Mouse (Mus musculus) hindbrain, postnatal 0 days (tissue): ENCODE results near the gene Fbxo3. TPM values are rescaled to one million over a fixed set of nuclear protein-coding genes. Genes with fewer than 3 reads are reported as not detected.
"Not testable (repeated sequence)": the region's sequence is repeated elsewhere in the genome, so short reads cannot be mapped to it uniquely, and the experiment has no call there.

Experiments
- ATAC-seq: fragments of 200-750 bp; cut with Nextera tagmentation; 2 replicates; pipeline ENCODE4 v1.8.0; 2017; ENCODE audit warnings: mild to moderate bottlenecking, moderate TSS enrichment, moderate library complexity
- DNase-seq: peaks from one replicate; pipeline ENCODE4 v3.0.0-alpha.2; 2015; ENCODE audit warnings: low spot score
- H3K27ac ChIP-seq: fragments of 300-500 bp; sonication (generic); 2 replicates; pipeline ENCODE4 v1.5.1; 2014; ENCODE audit warnings: mild to moderate bottlenecking
- H3K27me3 ChIP-seq: fragments of 300-500 bp; sonication (generic); 2 replicates; pipeline ENCODE4 v1.6.1; 2014; ENCODE audit warnings: low read length, mixed read lengths; ENCODE audit not compliant: insufficient read depth
- H3K36me3 ChIP-seq: fragments of 300-500 bp; sonication (generic); 2 replicates; pipeline ENCODE4 v1.6.1; 2014; ENCODE audit warnings: low read length, mixed read lengths; ENCODE audit not compliant: insufficient read depth
- H3K4me1 ChIP-seq: fragments of 300-500 bp; sonication (generic); 2 replicates; pipeline ENCODE4 v1.6.1; 2014; ENCODE audit warnings: antibody characterized with exemption, low read length, mixed read lengths; ENCODE audit not compliant: insufficient read depth
- H3K4me2 ChIP-seq: fragments of 300-500 bp; sonication (generic); 2 replicates; pipeline ENCODE4 v1.6.1; 2014; ENCODE audit warnings: low read depth, mild to moderate bottlenecking, low read length, moderate library complexity, mixed read lengths
- H3K4me3 ChIP-seq: fragments of 300-500 bp; sonication (generic); 2 replicates; pipeline ENCODE4 v1.5.1; 2014; ENCODE audit warnings: low read length
- H3K9ac ChIP-seq: fragments of 300-500 bp; sonication (generic); replicated peaks from 2 replicates; pipeline ENCODE4 v1.6.1; 2014; ENCODE audit warnings: mild to moderate bottlenecking, low read length, moderate library complexity, mixed read lengths
- H3K9me3 ChIP-seq: fragments of 300-500 bp; sonication (generic); 2 replicates; pipeline ENCODE4 v1.6.1; 2016; ENCODE audit warnings: low read length, mixed read lengths
- CTCF ChIP-seq: IDR thresholded peaks from 2 replicates; pipeline ENCODE4 v1.5.1; 2016; ENCODE audit warnings: antibody characterized with exemption, control low read depth, low read depth
- whole genome bisulfite sequencing: fragments of 180-500 bp; shearing (Covaris S2); extraction: QIAGEN DNeasy Blood & Tissue Kit; methylation state at CpG from one replicate; pipeline ENCODE4 v1.1.7; 2014; 5-methylcytosine and 5-hydroxymethylcytosine counted together
- polyA plus RNA-seq: library from polyadenylated mRNA; unstranded; fragments of >200 nt; fragmentation: Nextera tagmentation; extraction: Ambion mirVana; gene quantifications from 2 replicates; pipeline ENCODE4 v1.2.1, GENCODE M21; 2015
- total RNA-seq: library from RNA; depleted of rRNA; stranded (reverse); fragments of >200 nt; gene quantifications from 2 replicates; pipeline ENCODE4 v1.2.3, GENCODE M21; 2014; rRNA removed

Gene Fbxo3
- total and polyA plus RNA-seq, 2 experiments from 2014 or later: 65.1 to 70.6 TPM

- DNase-seq (no peak), ATAC-seq (no peak)
- Histone ChIP-seq H3K4me3 (no peak overlapping the region), H3K9ac (no peak overlapping the region), H3K36me3 (no peaks in the 10 kb centered on the region), H3K4me2 (no peak overlapping the region), H3K4me1 (no peaks in the 10 kb centered on the region), H3K27ac (no peak overlapping the region), H3K27me3 (no peaks in the 10 kb centered on the region), H3K9me3 (no peaks in the 10 kb centered on the region)
- 94% methylated on average over 6 of the region's 6 CpGs for WGBS
- TF ChIP-seq CTCF: no peak
Observed at GRCm38 (mm10) chr2:104104800-104105199, 77.3 kb downstream of the Fbxo3 start.

- WGBS: 93% methylated on average over 2 of the region's 2 CpGs
- not testable (repeated sequence) for H3K4me3 ChIP-seq, H3K27me3 ChIP-seq, ATAC-seq, H3K27ac ChIP-seq, H3K36me3 ChIP-seq, H3K9me3 ChIP-seq, DNase-seq, H3K4me1 ChIP-seq, H3K9ac ChIP-seq, H3K4me2 ChIP-seq
Observed at GRCm38 (mm10) chr2:104109021-104109420, 81.5 kb downstream of the Fbxo3 start.

- ATAC-seq: no peak
- H3K4me1 ChIP-seq: no peaks in the 10 kb centered on the region
- H3K9me3 ChIP-seq: no peaks in the 10 kb centered on the region
- H3K27me3 ChIP-seq: no peaks in the 10 kb centered on the region
- TF ChIP-seq CTCF: no peak
- no peak overlapping the region for H3K4me3 ChIP-seq
- H3K27ac ChIP-seq: no peak overlapping the region
- no peak overlapping the region for H3K4me2 ChIP-seq
- 73% methylated on average over 2 of the region's 2 CpGs for WGBS
- no peak for DNase-seq
- no peaks in the 10 kb centered on the region for H3K36me3 ChIP-seq
- no peak overlapping the region for H3K9ac ChIP-seq
Observed at GRCm38 (mm10) chr2:104109528-104109927, 82.0 kb downstream of the Fbxo3 start.

- H3K4me3 ChIP-seq: no peak overlapping the region
- no peak overlapping the region for H3K4me2 ChIP-seq
- H3K27me3 ChIP-seq: no peaks in the 10 kb centered on the region
- WGBS: 91% methylated on average over 4 of the region's 4 CpGs
- TF ChIP-seq CTCF: no peak
- H3K9ac ChIP-seq: no peak overlapping the region
- no peak for DNase-seq
- H3K4me1 ChIP-seq: no peaks in the 10 kb centered on the region
- ATAC-seq: no peak
- no peaks in the 10 kb centered on the region for H3K36me3 ChIP-seq
- H3K9me3 ChIP-seq: no peaks in the 10 kb centered on the region
- no peak overlapping the region for H3K27ac ChIP-seq
Observed at GRCm38 (mm10) chr2:104110031-104110430, 82.5 kb downstream of the Fbxo3 start.

- H3K4me2 ChIP-seq, DNase-seq, H3K27ac ChIP-seq, H3K27me3 ChIP-seq, H3K9ac ChIP-seq, H3K4me1 ChIP-seq, H3K36me3 ChIP-seq, H3K9me3 ChIP-seq, ATAC-seq, H3K4me3 ChIP-seq: not testable (repeated sequence)
- no CpG with 5 or more reads among the region's 1 CpGs for whole genome bisulfite sequencing
Observed at GRCm38 (mm10) chr2:104111170-104111797, 83.8 kb downstream of the Fbxo3 start.

Other genes starting within 250 kb of the Fbxo3 start
- 254 and 296 TPM in 2 replicates for gene Caprin1, start 230.1 kb upstream of the Fbxo3 start, total RNA-seq
- 208 and 210 TPM in 2 replicates for gene Caprin1, start 230.1 kb upstream of the Fbxo3 start, polyA plus RNA-seq
- gene Lmo2, start 69.7 kb upstream of the Fbxo3 start, total RNA-seq: 25.7 and 28.0 TPM in 2 replicates
- gene Lmo2, start 69.7 kb upstream of the Fbxo3 start, polyA plus RNA-seq: 31.2 TPM in 2 replicates
- not detected in 2 replicates for gene 4931422A03Rik, start 640 bp downstream of the Fbxo3 start, total RNA-seq
- gene 4931422A03Rik, start 640 bp downstream of the Fbxo3 start, polyA plus RNA-seq: 1.9 and 2.5 TPM in 2 replicates
- gene Gm10912, start 38.1 kb downstream of the Fbxo3 start, total RNA-seq: not detected in 2 replicates
- gene Gm10912, start 38.1 kb downstream of the Fbxo3 start, polyA plus RNA-seq: not detected in 2 replicates
- not detected in 2 replicates for gene Gm10799, start 40.8 kb downstream of the Fbxo3 start, total RNA-seq
- not detected in 2 replicates for gene Gm10799, start 40.8 kb downstream of the Fbxo3 start, polyA plus RNA-seq
- not detected in 2 replicates for gene Cd59b, start 42.1 kb downstream of the Fbxo3 start, total RNA-seq
- 3.5 and 3.9 TPM in 2 replicates for gene Cd59b, start 42.1 kb downstream of the Fbxo3 start, polyA plus RNA-seq
- 2.9 and 8.9 TPM in 2 replicates for gene Cd59a, start 68.1 kb downstream of the Fbxo3 start, total RNA-seq
- 16.0 and 17.0 TPM in 2 replicates for gene Cd59a, start 68.1 kb downstream of the Fbxo3 start, polyA plus RNA-seq
- 0.31 and 2.2 TPM in 2 replicates for gene A930018P22Rik, start 95.0 kb downstream of the Fbxo3 start, total RNA-seq
- 0.23 TPM in 1 of 2 replicates, not detected in the other for gene A930018P22Rik, start 95.0 kb downstream of the Fbxo3 start, polyA plus RNA-seq